Mouse (Mus musculus) left cerebral cortex, postnatal 14 days (tissue): ENCODE measurements around the gene Gm14443. TPM values are rescaled to one million over a fixed set of nuclear protein-coding genes. Genes with fewer than 3 reads are reported as not detected.
A peak's percentile ranks its signal among the peaks of the same experiment; 100 is the strongest.
"Not testable (repeated sequence)": the region's sequence is repeated elsewhere in the genome, so short reads cannot be mapped to it uniquely, and the experiment has no call there.

Experiments used
- DNase-seq, 2 experiments: peaks; one replicate each; pipeline ENCODE4 v3.0.0; 2021 to 2022; ENCODE audit warnings: low spot score in 2 of 2, mixed read lengths in 1 of 2
- intact Hi-C: fragments of 180-260 bp; cut with DNase I; formaldehyde crosslinking; loops from one replicate; pipeline ENCODE4 v1.15.1; 2025
- long read RNA-seq, 2 experiments: library from polyadenylated mRNA; stranded (forward); transcript quantifications; one replicate each; pipeline ENCODE4 v2.0.0; 2021
- total RNA-seq, 2 experiments: library from RNA; stranded (reverse); gene quantifications; 2 replicates each; pipeline ENCODE4 v1.2.3; 2021

Gene Gm14443
- 1 to 10 TPM; 3.1 to 3.9 TPM for total RNA-seq
- long read RNA-seq, experiment 1, partial matches to known transcripts: 1 of 1 reads
- long read RNA-seq, experiment 1, other reads (novel, unspliced or antisense): 0 of 1 reads
- long read RNA-seq, experiment 2, partial matches to known transcripts: 1 of 1 reads
- long read RNA-seq, experiment 2, other reads (novel, unspliced or antisense): 0 of 1 reads

- DNase-seq, intact Hi-C loops: not testable (repeated sequence)
Observed at GRCm38 (mm10) chr2:175175401-175176180, at the start of gene Gm14443. Gene Gm14443, minus strand, starts transcription at chr2:175175871.

- intact Hi-C loops, DNase-seq: not testable (repeated sequence)
Observed at GRCm38 (mm10) chr2:175206732-175207131, 31.1 kb upstream of the Gm14443 start, which contains the start of gene Gm14391. Gene Gm14391, minus strand, starts transcription at chr2:175206917.

- intact Hi-C loops: not testable (repeated sequence)
Observed at GRCm38 (mm10) chr2:175179008-175179407, 3.3 kb upstream of the Gm14443 start.

GRCm38 (mm10) chr2:175176312-175176711 is 641 bp upstream of the Gm14443 start:
- no peak for DNase-seq
- intact Hi-C loops: no loop called here

More at GRCm38 (mm10) chr2:175179008-175179407, 3.3 kb upstream of the Gm14443 start:
- DNase-seq: not testable (repeated sequence)

- intact Hi-C loops: not testable (repeated sequence)
Observed at GRCm38 (mm10) chr2:175174058-175174457, 1.6 kb downstream of the Gm14443 start.

GRCm38 (mm10) chr2:175172906-175173595 is 2.6 kb downstream of the Gm14443 start:
- intact Hi-C loops, DNase-seq: not testable (repeated sequence)

More at GRCm38 (mm10) chr2:175174058-175174457, 1.6 kb downstream of the Gm14443 start:
- not testable (repeated sequence) for DNase-seq

- DNase-seq: no peak
- intact Hi-C loops: no loop called here
Observed at GRCm38 (mm10) chr2:175172123-175172522, 3.5 kb downstream of the Gm14443 start.

GRCm38 (mm10) chr2:175166870-175167269 is 8.8 kb downstream of the Gm14443 start:
- intact Hi-C loops, DNase-seq: not testable (repeated sequence)

- intact Hi-C loops, DNase-seq: not testable (repeated sequence)
Observed at GRCm38 (mm10) chr2:175165110-175165509, 10.6 kb downstream of the Gm14443 start.

- intact Hi-C loops, DNase-seq: not testable (repeated sequence)
Observed at GRCm38 (mm10) chr2:175161438-175161837, 14.2 kb downstream of the Gm14443 start.

- DNase-seq: no peak
- intact Hi-C loops: no loop called here
Observed at GRCm38 (mm10) chr2:175158642-175159041, 17.0 kb downstream of the Gm14443 start.

GRCm38 (mm10) chr2:175156696-175157095 is 19.0 kb downstream of the Gm14443 start:
- intact Hi-C loops: no loop called here
- no peak for DNase-seq

GRCm38 (mm10) chr2:175141993-175142295 is 33.7 kb downstream of the Gm14443 start, which contains the start of gene Gm14399:
Gene Gm14399, minus strand, starts transcription at chr2:175142012.
- intact Hi-C loops, DNase-seq: not testable (repeated sequence)

GRCm38 (mm10) chr2:175141118-175141992 is 34.3 kb downstream of the Gm14443 start:
- peak in 1 of 2 experiments; percentile 8 for DNase-seq

GRCm38 (mm10) chr2:175140624-175141023 is 35.0 kb downstream of the Gm14443 start:
- intact Hi-C loops, DNase-seq: not testable (repeated sequence)

More at GRCm38 (mm10) chr2:175141118-175141992, 34.3 kb downstream of the Gm14443 start:
- intact Hi-C loops: not testable (repeated sequence)
